Mouse (Mus musculus): ENCODE data around the gene Ubxn11. TPM values are rescaled to one million over a fixed set of nuclear protein-coding genes. Genes with fewer than 3 reads are reported as not detected.

The Ubxn11 gene
- total and polyA plus RNA-seq, 3 experiments = 5.4 to 11.9 TPM; not detected in 1

DNA sequence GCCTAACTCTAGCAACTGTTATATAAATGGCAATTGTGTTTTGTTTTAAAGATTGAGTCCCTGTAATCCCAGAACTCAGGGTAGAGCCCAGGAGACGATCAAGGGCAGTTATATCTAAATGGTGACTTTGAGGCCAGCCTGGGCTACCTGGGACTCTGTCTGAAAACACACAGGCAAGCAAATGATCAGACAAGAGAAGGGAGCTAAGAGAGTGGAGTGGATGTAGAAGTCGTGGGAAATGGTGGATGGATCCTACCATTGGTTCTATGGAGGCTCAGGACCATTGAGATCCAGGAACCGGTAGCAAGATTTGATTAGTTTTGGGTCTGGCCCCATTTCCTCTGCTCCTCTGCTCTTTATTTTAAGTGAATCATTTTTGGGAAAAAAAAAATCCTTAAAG is 6.2 kb upstream of the Ubxn11 start:
- H3K4me3 ChIP-seq (ENCODE audit: control insufficient read depth in 1 of 2, insufficient read depth in 1 of 2, low read depth in 2 of 2, low read length in 2 of 2) = no peak overlapping the region
- no peak for TF ChIP-seq ZKSCAN1 (IDR thresholded peaks at IDR 0.05; ENCODE audit: low read depth, low read length)
- TF ChIP-seq GABPA (IDR thresholded peaks at IDR 0.05; ENCODE audit: low read depth, low read length) = no peak
- no peak for TF ChIP-seq NELFE (IDR thresholded peaks at IDR 0.05; ENCODE audit: low read depth, low read length)
- no peak for TF ChIP-seq SMC3 (IDR thresholded peaks at IDR 0.05; ENCODE audit: low read depth, low read length)
- TF ChIP-seq CHD1 (IDR thresholded peaks at IDR 0.05; ENCODE audit: low read depth, low read length) = no peak
- H3K9ac ChIP-seq (ENCODE audit: control insufficient read depth, low read depth, low read length, poor library complexity, severe bottlenecking) = no peak overlapping the region
- DNase-seq (ENCODE audit: low read depth, low spot score) = no peak
- H3K27me3 ChIP-seq (ENCODE audit: control insufficient read depth in 1 of 2, insufficient read depth in 2 of 2, low read length in 2 of 2) = no peaks in the 10 kb centered on the region
- H3K27ac ChIP-seq (ENCODE audit: control insufficient read depth, low read depth, low read length) = no peak overlapping the region
- peaks cover 0 to 11% of the 10 kb centered on the region in 2 experiments; a peak in 2 of 4 replicates for H3K36me3 ChIP-seq (ENCODE audit: control insufficient read depth in 1 of 2, insufficient read depth in 2 of 2, low read length in 2 of 2)
- no peaks in the 10 kb centered on the region for H3K9me3 ChIP-seq (replicated peaks; ENCODE audit: insufficient read depth, low read length)
- peaks cover 6 to 21% of the 10 kb centered on the region in 2 experiments for H3K4me1 ChIP-seq (ENCODE audit: control insufficient read depth in 1 of 2, insufficient read depth in 2 of 2, low read length in 2 of 2)
- no peaks in the 10 kb centered on the region for H3K79me2 ChIP-seq (ENCODE audit: control insufficient read depth, insufficient read depth, low read length, poor library complexity)

DNA sequence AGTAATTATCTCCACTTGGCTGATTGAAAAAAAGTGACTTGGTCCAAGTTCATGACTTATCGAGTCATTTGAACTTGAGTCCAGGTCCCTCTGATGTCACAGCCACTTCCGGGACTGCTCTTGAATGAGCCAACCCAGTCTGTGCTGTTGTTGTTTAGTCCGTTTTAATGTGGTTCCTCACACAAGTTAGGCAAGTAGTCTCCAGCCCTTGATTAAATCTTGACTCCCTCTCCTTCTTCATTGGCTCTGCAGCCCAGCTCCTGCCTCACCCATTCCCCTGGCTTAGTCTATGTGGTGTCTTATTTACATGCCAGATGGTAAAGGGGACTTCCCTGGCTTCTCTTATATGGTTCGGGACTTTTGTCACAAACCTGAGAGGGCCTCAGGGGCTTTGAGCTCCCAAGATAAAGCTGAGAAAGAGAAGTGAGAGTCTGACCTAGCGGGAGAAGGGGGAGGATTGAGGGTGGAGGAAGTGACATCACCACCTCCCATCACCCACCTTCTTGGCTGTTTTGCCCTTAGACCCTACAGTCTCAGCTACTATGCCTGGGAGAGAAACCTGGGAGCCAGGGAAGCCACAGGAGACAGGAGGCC is 5.3 kb upstream of the Ubxn11 start:
- peak overlapping the region; percentile 13 for H3K27ac ChIP-seq (ENCODE audit: control insufficient read depth, low read depth, low read length)
- TF ChIP-seq GATA1 (IDR thresholded peaks at IDR 0.05; ENCODE audit: low read depth, low read length) (peak; percentile 10; the same call in 1 of the 2 replicates), ELF1 (IDR thresholded peaks at IDR 0.05; ENCODE audit: low read depth, low read length) (peak; percentile 74), POLR2AphosphoS5 (IDR thresholded peaks at IDR 0.05; ENCODE audit: borderline replicate concordance, low read depth, low read length) (no peak), CTCF (IDR thresholded peaks at IDR 0.05 in 2 of 3, conservative IDR thresholded peaks at IDR 0.05 in 1 of 3; ENCODE audit: control insufficient read depth in 1 of 3, insufficient read depth in 1 of 3, low read depth in 2 of 3, low read length in 3 of 3, poor library complexity in 1 of 3, severe bottlenecking in 1 of 3) (no peak), ZKSCAN1 (IDR thresholded peaks at IDR 0.05; ENCODE audit: low read depth, low read length) (no peak), SMC3 (IDR thresholded peaks at IDR 0.05; ENCODE audit: low read depth, low read length) (no peak), SIN3A (IDR thresholded peaks at IDR 0.05; ENCODE audit: low read length) (peak; percentile 45; the same call in 1 of the 2 replicates), MAZ (IDR thresholded peaks at IDR 0.05; ENCODE audit: low read depth, low read length) (no peak), EP300 (IDR thresholded peaks at IDR 0.05; ENCODE audit: low read depth in 1 of 2, low read length in 2 of 2) (no peak), ZNF384 (IDR thresholded peaks at IDR 0.05; ENCODE audit: low read depth, low read length) (no peak), CHD2 (IDR thresholded peaks at IDR 0.05; ENCODE audit: low read length) (peak; percentile 51), RCOR1 (IDR thresholded peaks at IDR 0.05; ENCODE audit: low read depth, low read length) (0 out of 2 replicates have a peak, but pooled peaks have one; percentile 23)
- DNase-seq (ENCODE audit: low read depth, low spot score) = peak; percentile 65
- H3K9ac ChIP-seq (ENCODE audit: control insufficient read depth, low read depth, low read length, poor library complexity, severe bottlenecking) = no peak overlapping the region
- no peaks in the 10 kb centered on the region for H3K79me2 ChIP-seq (ENCODE audit: control insufficient read depth, insufficient read depth, low read length, poor library complexity)
- peaks cover 6 to 22% of the 10 kb centered on the region in 2 experiments for H3K4me1 ChIP-seq (ENCODE audit: control insufficient read depth in 1 of 2, insufficient read depth in 2 of 2, low read length in 2 of 2)
- no peak overlapping the region for H3K4me3 ChIP-seq (ENCODE audit: control insufficient read depth in 1 of 2, insufficient read depth in 1 of 2, low read depth in 2 of 2, low read length in 2 of 2)
- no peaks in the 10 kb centered on the region for H3K27me3 ChIP-seq (ENCODE audit: control insufficient read depth in 1 of 2, insufficient read depth in 2 of 2, low read length in 2 of 2)
- no peaks in the 10 kb centered on the region for H3K9me3 ChIP-seq (replicated peaks; ENCODE audit: insufficient read depth, low read length)
- peaks cover 0 to 13% of the 10 kb centered on the region in 2 experiments; a peak in 2 of 4 replicates for H3K36me3 ChIP-seq (ENCODE audit: control insufficient read depth in 1 of 2, insufficient read depth in 2 of 2, low read length in 2 of 2)

Data from MEL (cell line).